Mouse (Mus musculus): Measurements from ENCODE around the gene Pter.

Gene Pter

GRCm38 (mm10) chr2:12923804-12924591 is at the start of gene Pter:
Gene Pter (plus strand): TSS chr2:12924041.
- peak; percentile 89 for DNase-seq (ENCODE audit: low read depth, low spot score)

- DNase-seq (ENCODE audit: low read depth, low spot score), result no peak
Measured at GRCm38 (mm10) chr2:12874232-12874631, 49.6 kb upstream of the Pter start.

GRCm38 (mm10) chr2:12879492-12879891 is 44.3 kb upstream of the Pter start:
- no peak for DNase-seq (ENCODE audit: low read depth, low spot score)

- DNase-seq (ENCODE audit: low read depth, low spot score), result no peak
Measured at GRCm38 (mm10) chr2:12881009-12881408, 42.8 kb upstream of the Pter start.

- no peak for DNase-seq (ENCODE audit: low read depth, low spot score)
Measured at GRCm38 (mm10) chr2:12883276-12883914, 40.4 kb upstream of the Pter start.

GRCm38 (mm10) chr2:12887015-12887414 is 36.8 kb upstream of the Pter start:
- DNase-seq (ENCODE audit: low read depth, low spot score), result no peak

GRCm38 (mm10) chr2:12905786-12906185 is 18.1 kb upstream of the Pter start:
- DNase-seq (ENCODE audit: low read depth, low spot score), result no peak

- no peak for DNase-seq (ENCODE audit: low read depth, low spot score)
Measured at GRCm38 (mm10) chr2:12925643-12926042, 1.8 kb downstream of the Pter start.

GRCm38 (mm10) chr2:12930338-12930737 is 6.5 kb downstream of the Pter start:
- DNase-seq (ENCODE audit: low read depth, low spot score), result no peak

- DNase-seq (ENCODE audit: low read depth, low spot score), result no peak
Measured at GRCm38 (mm10) chr2:12933905-12934304, 10.1 kb downstream of the Pter start.

- DNase-seq (ENCODE audit: low read depth, low spot score), result no peak
Measured at GRCm38 (mm10) chr2:12935286-12935685, 11.4 kb downstream of the Pter start.

GRCm38 (mm10) chr2:12937461-12938217 is 13.8 kb downstream of the Pter start:
- DNase-seq (ENCODE audit: low read depth, low spot score), result no peak

- no peak for DNase-seq (ENCODE audit: low read depth, low spot score)
Measured at GRCm38 (mm10) chr2:12938641-12939040, 14.8 kb downstream of the Pter start.

GRCm38 (mm10) chr2:12956703-12957424 is 33.0 kb downstream of the Pter start:
- no peak for DNase-seq (ENCODE audit: low read depth, low spot score)

GRCm38 (mm10) chr2:12970049-12970724 is 46.3 kb downstream of the Pter start:
- DNase-seq (ENCODE audit: low read depth, low spot score), result peak; percentile 57

- DNase-seq (ENCODE audit: low read depth, low spot score), result no peak
Measured at GRCm38 (mm10) chr2:12973752-12974151, 49.9 kb downstream of the Pter start.

GRCm38 (mm10) chr2:12977367-12977766 is 53.5 kb downstream of the Pter start:
- DNase-seq (ENCODE audit: low read depth, low spot score), result no peak

- DNase-seq (ENCODE audit: low read depth, low spot score), result no peak
Measured at GRCm38 (mm10) chr2:12978771-12979170, 54.9 kb downstream of the Pter start.

GRCm38 (mm10) chr2:12984901-12985732 is 61.3 kb downstream of the Pter start:
- DNase-seq (ENCODE audit: low read depth, low spot score), result peak; percentile 18

GRCm38 (mm10) chr2:13000026-13000425 is 76.2 kb downstream of the Pter start:
- no peak for DNase-seq (ENCODE audit: low read depth, low spot score)
